Mouse (Mus musculus): ENCODE measurements around the gene Scn3b.

GRCm38 (mm10) chr9:40333649-40334396, 64.8 kb downstream of the Scn3b start:
- TF ChIP-seq CTCF (IDR thresholded peaks at IDR 0.05; ENCODE audit: insufficient read depth, low read length) (peak; percentile 96), POLR2A (IDR thresholded peaks at IDR 0.05; ENCODE audit: borderline replicate concordance, extremely low read depth, low read depth, low read length) (no peak)

All from lung, adult 2 months (tissue).